Mouse (Mus musculus) heart, embryonic 10.5 days (tissue): ENCODE data around the gene Myo1c. TPM values are rescaled to one million over a fixed set of nuclear protein-coding genes. Genes with fewer than 3 reads are reported as not detected.

Experiments
- DNase-seq: peaks from one replicate; pipeline ENCODE4 v3.0.0-alpha.2; 2017; ENCODE audit warnings: low spot score
- H3K27ac ChIP-seq: fragments of 300-500 bp; sonication (generic); 2 replicates; pipeline ENCODE4 v1.5.1; 2016; ENCODE audit warnings: mild to moderate bottlenecking
- H3K27me3 ChIP-seq: fragments of 300-500 bp; sonication (generic); 2 replicates; pipeline ENCODE4 v1.6.1; 2016; ENCODE audit warnings: mild to moderate bottlenecking; ENCODE audit not compliant: poor library complexity, insufficient read depth, severe bottlenecking
- H3K36me3 ChIP-seq: fragments of 300-500 bp; sonication (generic); 2 replicates; pipeline ENCODE4 v1.6.1; 2016; ENCODE audit warnings: mild to moderate bottlenecking, moderate library complexity
- H3K4me1 ChIP-seq: fragments of 300-500 bp; sonication (generic); 2 replicates; pipeline ENCODE4 v1.6.1; 2016; ENCODE audit warnings: mild to moderate bottlenecking
- H3K4me3 ChIP-seq: fragments of 300-500 bp; sonication (generic); 2 replicates; pipeline ENCODE4 v1.5.1; 2016; ENCODE audit warnings: mild to moderate bottlenecking, moderate library complexity
- H3K9me3 ChIP-seq: fragments of 300-500 bp; sonication (generic); 2 replicates; pipeline ENCODE4 v1.6.1; 2016; ENCODE audit warnings: mild to moderate bottlenecking, moderate library complexity
- whole genome bisulfite sequencing: fragments of 180-500 bp; shearing (Covaris S2); methylation state at CpG from one replicate; pipeline ENCODE4 v1.1.7; 2016; 5-methylcytosine and 5-hydroxymethylcytosine counted together
- polyA plus RNA-seq: library from polyadenylated mRNA; unstranded; fragments of >200 nt; fragmentation: Nextera tagmentation; extraction: Ambion mirVana; gene quantifications from 2 replicates; pipeline ENCODE4 v1.2.1, GENCODE M21; 2016

Gene Myo1c
- polyA plus RNA-seq, result 55.3 and 75.2 TPM in 2 replicates

- peak within 1 kb of the TSS; percentile 84 for H3K4me3 ChIP-seq
- peak within 1 kb of the TSS; percentile 96 for H3K27ac ChIP-seq
- H3K9me3 ChIP-seq, result no peaks in the 10 kb centered on the region
- peaks cover 56% of the 10 kb centered on the region for H3K4me1 ChIP-seq
- H3K36me3 ChIP-seq, result 0 out of 2 replicates have a peak, but pooled peaks cover 2% of the 10 kb centered on the region
- DNase-seq, result no peak
- 59% methylated on average over 7 of the region's 7 CpGs for WGBS
- H3K27me3 ChIP-seq, result no peaks in the 10 kb centered on the region
Observed at GRCm38 (mm10) chr11:75650311-75650710, at the start of gene Myo1c. Gene Myo1c, plus strand, starts transcription at chr11:75650504.

GRCm38 (mm10) chr11:75604826-75605225 lies 45.5 kb upstream of the Myo1c start:
- no peaks in the 10 kb centered on the region for H3K27me3 ChIP-seq
- no peak overlapping the region for H3K27ac ChIP-seq
- peaks cover 79% of the 10 kb centered on the region for H3K36me3 ChIP-seq
- WGBS, result 82% methylated on average over 5 of the region's 5 CpGs
- no peak overlapping the region for H3K4me3 ChIP-seq
- DNase-seq, result no peak
- peaks cover 4% of the 10 kb centered on the region; the same call in 1 of the 2 replicates for H3K4me1 ChIP-seq
- H3K9me3 ChIP-seq, result no peaks in the 10 kb centered on the region

GRCm38 (mm10) chr11:75605318-75605717 lies 45.0 kb upstream of the Myo1c start:
- WGBS, result 59% methylated on average over 1 of the region's 1 CpGs
- peaks cover 79% of the 10 kb centered on the region for H3K36me3 ChIP-seq
- H3K4me1 ChIP-seq, result peaks cover 7% of the 10 kb centered on the region; the same call in 1 of the 2 replicates
- H3K27ac ChIP-seq, result no peak overlapping the region
- H3K9me3 ChIP-seq, result no peaks in the 10 kb centered on the region
- no peaks in the 10 kb centered on the region for H3K27me3 ChIP-seq
- no peak overlapping the region for H3K4me3 ChIP-seq
- DNase-seq, result no peak

- H3K36me3 ChIP-seq, result peaks cover 72% of the 10 kb centered on the region
- 89% methylated on average over 5 of the region's 5 CpGs for WGBS
- no peak overlapping the region for H3K4me3 ChIP-seq
- no peak for DNase-seq
- H3K27me3 ChIP-seq, result no peaks in the 10 kb centered on the region
- H3K4me1 ChIP-seq, result peaks cover 7% of the 10 kb centered on the region; the same call in 1 of the 2 replicates
- H3K27ac ChIP-seq, result no peak overlapping the region
- H3K9me3 ChIP-seq, result no peaks in the 10 kb centered on the region
Observed at GRCm38 (mm10) chr11:75608776-75609175, 41.5 kb upstream of the Myo1c start.

GRCm38 (mm10) chr11:75610021-75610420 lies 40.3 kb upstream of the Myo1c start:
- H3K27me3 ChIP-seq, result no peaks in the 10 kb centered on the region
- H3K4me1 ChIP-seq, result peaks cover 7% of the 10 kb centered on the region; the same call in 1 of the 2 replicates
- no peak for DNase-seq
- peaks cover 79% of the 10 kb centered on the region for H3K36me3 ChIP-seq
- no peak overlapping the region for H3K27ac ChIP-seq
- no peak overlapping the region for H3K4me3 ChIP-seq
- 77% methylated on average over 2 of the region's 2 CpGs for WGBS
- no peaks in the 10 kb centered on the region for H3K9me3 ChIP-seq

- DNase-seq, result no peak
- H3K36me3 ChIP-seq, result peaks cover 82% of the 10 kb centered on the region
- 0 out of 2 replicates have a peak, but pooled peaks cover 3% of the 10 kb centered on the region for H3K4me1 ChIP-seq
- no peaks in the 10 kb centered on the region for H3K9me3 ChIP-seq
- no peaks in the 10 kb centered on the region for H3K27me3 ChIP-seq
- no peak overlapping the region for H3K27ac ChIP-seq
- 97% methylated on average over 1 of the region's 1 CpGs for WGBS
- H3K4me3 ChIP-seq, result no peak overlapping the region
Observed at GRCm38 (mm10) chr11:75614769-75615168, 35.5 kb upstream of the Myo1c start.

- Histone ChIP-seq H3K36me3 (peaks cover 82% of the 10 kb centered on the region), H3K27ac (no peak overlapping the region), H3K4me1 (no peaks in the 10 kb centered on the region)
Observed at GRCm38 (mm10) chr11:75615556-75615955, 34.7 kb upstream of the Myo1c start.

GRCm38 (mm10) chr11:75619133-75619532 lies 31.2 kb upstream of the Myo1c start:
- H3K36me3 ChIP-seq, result peaks cover 68% of the 10 kb centered on the region

More at GRCm38 (mm10) chr11:75615556-75615955, 34.7 kb upstream of the Myo1c start:
- no peaks in the 10 kb centered on the region for H3K9me3 ChIP-seq
- DNase-seq, result no peak
- H3K27me3 ChIP-seq, result no peaks in the 10 kb centered on the region
- 85% methylated on average over 2 of the region's 2 CpGs for WGBS
- H3K4me3 ChIP-seq, result no peak overlapping the region

GRCm38 (mm10) chr11:75620136-75620780 lies 30.0 kb upstream of the Myo1c start:
- 88% methylated on average over 12 of the region's 12 CpGs for WGBS
- peaks cover 64% of the 10 kb centered on the region for H3K36me3 ChIP-seq
- H3K27ac ChIP-seq, result no peak overlapping the region
- H3K4me1 ChIP-seq, result peaks cover 29% of the 10 kb centered on the region
- H3K9me3 ChIP-seq, result no peaks in the 10 kb centered on the region
- DNase-seq, result no peak
- no peak overlapping the region for H3K4me3 ChIP-seq
- no peaks in the 10 kb centered on the region for H3K27me3 ChIP-seq

More at GRCm38 (mm10) chr11:75619133-75619532, 31.2 kb upstream of the Myo1c start:
- Histone ChIP-seq H3K27ac (no peak overlapping the region), H3K4me1 (peaks cover 24% of the 10 kb centered on the region), H3K9me3 (no peaks in the 10 kb centered on the region), H3K27me3 (no peaks in the 10 kb centered on the region), H3K4me3 (no peak overlapping the region)
- DNase-seq, result no peak
- 76% methylated on average over 5 of the region's 5 CpGs for WGBS

GRCm38 (mm10) chr11:75621426-75621825 lies 28.9 kb upstream of the Myo1c start:
- no peak overlapping the region for H3K4me3 ChIP-seq
- no peaks in the 10 kb centered on the region for H3K9me3 ChIP-seq
- H3K36me3 ChIP-seq, result peaks cover 66% of the 10 kb centered on the region
- H3K4me1 ChIP-seq, result peaks cover 29% of the 10 kb centered on the region
- WGBS, result 82% methylated on average over 2 of the region's 2 CpGs
- H3K27me3 ChIP-seq, result no peaks in the 10 kb centered on the region
- DNase-seq, result no peak
- peak overlapping the region; percentile 9; the same call in 1 of the 2 replicates for H3K27ac ChIP-seq

- Histone ChIP-seq H3K27ac (peak overlapping the region; percentile 84), H3K4me3 (no peak overlapping the region), H3K9me3 (no peaks in the 10 kb centered on the region), H3K4me1 (peaks cover 29% of the 10 kb centered on the region), H3K36me3 (peaks cover 67% of the 10 kb centered on the region), H3K27me3 (no peaks in the 10 kb centered on the region)
- no peak for DNase-seq
- WGBS, result 66% methylated on average over 2 of the region's 2 CpGs
Observed at GRCm38 (mm10) chr11:75622588-75623329, 27.5 kb upstream of the Myo1c start.

GRCm38 (mm10) chr11:75624102-75624554 lies 26.2 kb upstream of the Myo1c start:
- H3K27ac ChIP-seq, result peak overlapping the region; percentile 84
- H3K36me3 ChIP-seq, result peaks cover 65% of the 10 kb centered on the region
- no peak for DNase-seq
- H3K27me3 ChIP-seq, result no peaks in the 10 kb centered on the region
- H3K4me3 ChIP-seq, result peak overlapping the region; percentile 22; the same call in 1 of the 2 replicates
- H3K4me1 ChIP-seq, result peaks cover 29% of the 10 kb centered on the region
- 8% methylated on average over 2 of the region's 2 CpGs for WGBS
- no peaks in the 10 kb centered on the region for H3K9me3 ChIP-seq

GRCm38 (mm10) chr11:75625820-75626219 lies 24.5 kb upstream of the Myo1c start:
- Histone ChIP-seq H3K9me3 (no peaks in the 10 kb centered on the region), H3K4me3 (no peak overlapping the region), H3K27me3 (no peaks in the 10 kb centered on the region), H3K27ac (0 out of 2 replicates have a peak overlapping the region, but pooled peaks have one; percentile 47), H3K4me1 (peaks cover 39% of the 10 kb centered on the region), H3K36me3 (peaks cover 49% of the 10 kb centered on the region)
- no peak for DNase-seq
- 93% methylated on average over 4 of the region's 4 CpGs for WGBS
